ENCODE assay signal across 8 mouse cellular contexts in genomic region chr15:27467641-27468040, GRCm38 (mm10). TPM values are rescaled to one million over a fixed set of nuclear protein-coding genes. Genes with fewer than 3 reads are reported as not detected.
DNase-seq lines count a peak whose midpoint lies in the region; ATAC-seq and TF ChIP-seq lines count a peak whose summit lies in the region.

No protein-coding gene starts in this region.

- no peaks in the 10 kb centered on the region for H3K36me3 ChIP-seq in kidney, embryonic 16.5 days (ENCODE audit: insufficient read depth, low read length)
- no peaks in the 10 kb centered on the region for H3K36me3 ChIP-seq in forebrain, embryonic 10.5 days (replicated peaks)
- no peaks in the 10 kb centered on the region for H3K36me3 ChIP-seq in limb, embryonic 13.5 days

- peak overlapping the region; percentile 17 for H3K9ac ChIP-seq in kidney, embryonic 16.5 days (replicated peaks; ENCODE audit: low read length)
- H3K9ac ChIP-seq in limb, embryonic 13.5 days, result peak overlapping the region; percentile 82

- no peak for TF ChIP-seq CTCF in olfactory bulb, adult 2 months (IDR thresholded peaks at IDR 0.05; ENCODE audit: insufficient read depth, low read depth, low read length)

- 16% methylated on average over 7 of the region's 7 CpGs for WGBS in kidney, embryonic 16.5 days
- WGBS in forebrain, embryonic 10.5 days, result 7% methylated on average over 7 of the region's 7 CpGs
- 13% methylated on average over 7 of the region's 7 CpGs for WGBS in limb, embryonic 13.5 days
- 6% methylated on average over 7 of the region's 7 CpGs for WGBS in olfactory bulb, adult 2 months

- TF ChIP-seq POLR2A in olfactory bulb, adult 2 months (IDR thresholded peaks at IDR 0.05; ENCODE audit: insufficient read depth, low read depth, low read length), result no peak

- ATAC-seq in kidney, embryonic 16.5 days (ENCODE audit: low FRiP score, low TSS enrichment), result no peak
- no peak for ATAC-seq in limb, embryonic 13.5 days (ENCODE audit: low FRiP score, low read depth)

- H3K4me3 ChIP-seq in kidney, embryonic 16.5 days (ENCODE audit: low read length), result peak overlapping the region; percentile 82
- peak overlapping the region; percentile 81 for H3K4me3 ChIP-seq in forebrain, embryonic 10.5 days
- peak overlapping the region; percentile 73 for H3K4me3 ChIP-seq in limb, embryonic 13.5 days
- peak overlapping the region; percentile 47 for H3K4me3 ChIP-seq in olfactory bulb, adult 2 months (ENCODE audit: insufficient read depth, low read depth, low read length)

- no peaks in the 10 kb centered on the region for H3K27me3 ChIP-seq in kidney, embryonic 16.5 days (ENCODE audit: insufficient read depth, low read length)
- H3K27me3 ChIP-seq in forebrain, embryonic 10.5 days (ENCODE audit: poor library complexity, severe bottlenecking), result peaks cover 22% of the 10 kb centered on the region
- H3K27me3 ChIP-seq in limb, embryonic 13.5 days, result peaks cover 19% of the 10 kb centered on the region

- no peak overlapping the region for H3K27ac ChIP-seq in kidney, embryonic 16.5 days (ENCODE audit: low read length)
- no peak overlapping the region for H3K27ac ChIP-seq in forebrain, embryonic 10.5 days
- no peak overlapping the region for H3K27ac ChIP-seq in limb, embryonic 13.5 days
- peak overlapping the region; percentile 99; the same call in 1 of the 2 replicates for H3K27ac ChIP-seq in olfactory bulb, adult 2 months (ENCODE audit: insufficient read depth, low read depth, low read length)

- peaks cover 13% of the 10 kb centered on the region; the same call in 1 of the 2 replicates for H3K4me1 ChIP-seq in kidney, embryonic 16.5 days (ENCODE audit: insufficient read depth, low read length)
- H3K4me1 ChIP-seq in forebrain, embryonic 10.5 days, result peaks cover 23% of the 10 kb centered on the region
- peaks cover 10% of the 10 kb centered on the region; the same call in 1 of the 2 replicates for H3K4me1 ChIP-seq in limb, embryonic 13.5 days
- H3K4me1 ChIP-seq in olfactory bulb, adult 2 months (ENCODE audit: control insufficient read depth, insufficient read depth, low read length), result peaks cover 14% of the 10 kb centered on the region

- DNase-seq in kidney, adult 9 months, result no peak
- peak; percentile 21 for DNase-seq in adipocyte (ENCODE audit: low spot score)
- DNase-seq in forebrain, embryonic 10.5 days (ENCODE audit: extremely low spot score, low spot score), result no peak
- no peak for DNase-seq in adrenal gland, postnatal 25 days
- DNase-seq in gastrocnemius, postnatal 10 days, result no peak

- H3K9me3 ChIP-seq in kidney, embryonic 16.5 days (ENCODE audit: low read length), result no peaks in the 10 kb centered on the region
- no peaks in the 10 kb centered on the region for H3K9me3 ChIP-seq in forebrain, embryonic 10.5 days
- H3K9me3 ChIP-seq in limb, embryonic 13.5 days, result no peaks in the 10 kb centered on the region

- peak overlapping the region; percentile 91 for H3K4me2 ChIP-seq in kidney, embryonic 16.5 days (replicated peaks; ENCODE audit: low read depth, low read length)
- H3K4me2 ChIP-seq in limb, embryonic 13.5 days (replicated peaks), result peak overlapping the region; percentile 90

RNA-seq across cellular contexts. Expression of gene Ank, which starts 1.2 kb away (rescaled TPM):
- 6.3 and 7.2 TPM in 2 replicates for polyA plus RNA-seq in kidney, embryonic 16.5 days (2015; fragmentation: Nextera tagmentation; extraction: Ambion mirVana)
- 5.4 and 5.5 TPM in 2 replicates for polyA plus RNA-seq in forebrain, embryonic 10.5 days (2016; fragmentation: Nextera tagmentation; extraction: Ambion mirVana)
- polyA plus RNA-seq in limb, embryonic 13.5 days (2015; fragmentation: Nextera tagmentation; extraction: Ambion mirVana), result 7.0 and 7.7 TPM in 2 replicates
- polyA plus RNA-seq in olfactory bulb, adult 2 months (2012; ENCODE audit: insufficient read depth, insufficient read length, low replicate concordance, missing spikeins), result not detected in 2 replicates
- 43.3 and 44.0 TPM in 2 replicates for total RNA-seq in adrenal gland, postnatal 25 days (2021)
- total RNA-seq in gastrocnemius, postnatal 10 days (2021), result 10 to 100 TPM; 35.1 to 35.5 TPM
